Mouse (Mus musculus): Measurements from ENCODE around the gene Atp4a. TPM values are rescaled to one million over a fixed set of nuclear protein-coding genes. Genes with fewer than 3 reads are reported as not detected.
A peak's percentile ranks its signal among the peaks of the same experiment; 100 is the strongest.

Atp4a gene
- polyA plus RNA-seq, 1 experiment, result not detected

- H3K4me1 ChIP-seq (ENCODE audit: control insufficient read depth), result peaks cover 4% of the 10 kb centered on the region
- TF ChIP-seq TAL1 (IDR thresholded peaks at IDR 0.05; ENCODE audit: low read length) (no peak), GATA1 (IDR thresholded peaks at IDR 0.05; ENCODE audit: low read length) (no peak)
- no peaks in the 10 kb centered on the region for H3K9me3 ChIP-seq (ENCODE audit: control insufficient read depth, low read length)
- H3K27me3 ChIP-seq (ENCODE audit: control insufficient read depth), result no peaks in the 10 kb centered on the region
- H3K4me3 ChIP-seq (replicated peaks), result no peak overlapping the region
- H3K36me3 ChIP-seq (ENCODE audit: control insufficient read depth), result no peaks in the 10 kb centered on the region
These were observed 13.9 kb upstream of the Atp4a start for GRCm38 (mm10) chr7:30698101-30698500.

GRCm38 (mm10) chr7:30698589-30698988, 13.4 kb upstream of the Atp4a start, which contains the start of gene 2200002J24Rik:
2200002J24Rik (plus strand) TSS chr7:30698926.
- Histone ChIP-seq H3K4me1 (ENCODE audit: control insufficient read depth) (peaks cover 4% of the 10 kb centered on the region), H3K36me3 (ENCODE audit: control insufficient read depth) (no peaks in the 10 kb centered on the region), H3K27me3 (ENCODE audit: control insufficient read depth) (no peaks in the 10 kb centered on the region), H3K4me3 (replicated peaks) (no peak within 1 kb of the TSS), H3K9me3 (ENCODE audit: control insufficient read depth, low read length) (no peaks in the 10 kb centered on the region)
- TF ChIP-seq TAL1 (IDR thresholded peaks at IDR 0.05; ENCODE audit: low read length) (no peak), GATA1 (IDR thresholded peaks at IDR 0.05; ENCODE audit: low read length) (no peak)

- H3K4me3 ChIP-seq (replicated peaks), result no peak overlapping the region
- TF ChIP-seq TAL1 (IDR thresholded peaks at IDR 0.05; ENCODE audit: low read length) (no peak), GATA1 (IDR thresholded peaks at IDR 0.05; ENCODE audit: low read length) (no peak)
- no peaks in the 10 kb centered on the region for H3K9me3 ChIP-seq (ENCODE audit: control insufficient read depth, low read length)
- no peaks in the 10 kb centered on the region for H3K27me3 ChIP-seq (ENCODE audit: control insufficient read depth)
- H3K4me1 ChIP-seq (ENCODE audit: control insufficient read depth), result peaks cover 18% of the 10 kb centered on the region
- H3K36me3 ChIP-seq (ENCODE audit: control insufficient read depth), result no peaks in the 10 kb centered on the region
These were observed 5.7 kb upstream of the Atp4a start for GRCm38 (mm10) chr7:30706214-30706882.

- Histone ChIP-seq H3K36me3 (ENCODE audit: control insufficient read depth) (no peaks in the 10 kb centered on the region), H3K27me3 (ENCODE audit: control insufficient read depth) (no peaks in the 10 kb centered on the region), H3K9me3 (ENCODE audit: control insufficient read depth, low read length) (no peaks in the 10 kb centered on the region), H3K4me1 (ENCODE audit: control insufficient read depth) (peaks cover 29% of the 10 kb centered on the region), H3K4me3 (replicated peaks) (no peak overlapping the region)
- TF ChIP-seq TAL1 (IDR thresholded peaks at IDR 0.05; ENCODE audit: low read length) (no peak), GATA1 (IDR thresholded peaks at IDR 0.05; ENCODE audit: low read length) (no peak)
These were observed 4.6 kb upstream of the Atp4a start for GRCm38 (mm10) chr7:30707441-30707840.

- peaks cover 22% of the 10 kb centered on the region for H3K4me1 ChIP-seq (ENCODE audit: control insufficient read depth)
- H3K4me3 ChIP-seq (replicated peaks), result peak overlapping the region; percentile 58
- no peaks in the 10 kb centered on the region for H3K9me3 ChIP-seq (ENCODE audit: control insufficient read depth, low read length)
- TF ChIP-seq TAL1 (IDR thresholded peaks at IDR 0.05; ENCODE audit: low read length), result no peak
- no peak for TF ChIP-seq GATA1 (IDR thresholded peaks at IDR 0.05; ENCODE audit: low read length)
- H3K36me3 ChIP-seq (ENCODE audit: control insufficient read depth), result no peaks in the 10 kb centered on the region
- H3K27me3 ChIP-seq (ENCODE audit: control insufficient read depth), result peaks cover 35% of the 10 kb centered on the region
These were observed 5.2 kb downstream of the Atp4a start for GRCm38 (mm10) chr7:30717006-30717715.

GRCm38 (mm10) chr7:30717716-30718046, 5.7 kb downstream of the Atp4a start:
- Histone ChIP-seq H3K36me3 (ENCODE audit: control insufficient read depth) (no peaks in the 10 kb centered on the region), H3K27me3 (ENCODE audit: control insufficient read depth) (peaks cover 35% of the 10 kb centered on the region), H3K4me3 (replicated peaks) (peak overlapping the region; percentile 58), H3K4me1 (ENCODE audit: control insufficient read depth) (peaks cover 20% of the 10 kb centered on the region), H3K9me3 (ENCODE audit: control insufficient read depth, low read length) (no peaks in the 10 kb centered on the region)
- TF ChIP-seq GATA1 (IDR thresholded peaks at IDR 0.05; ENCODE audit: low read length), result no peak
- no peak for TF ChIP-seq TAL1 (IDR thresholded peaks at IDR 0.05; ENCODE audit: low read length)

GRCm38 (mm10) chr7:30719669-30720068, 7.7 kb downstream of the Atp4a start:
- peaks cover 30% of the 10 kb centered on the region for H3K27me3 ChIP-seq (ENCODE audit: control insufficient read depth)
- H3K4me1 ChIP-seq (ENCODE audit: control insufficient read depth), result peaks cover 20% of the 10 kb centered on the region
- TF ChIP-seq GATA1 (IDR thresholded peaks at IDR 0.05; ENCODE audit: low read length) (no peak), TAL1 (IDR thresholded peaks at IDR 0.05; ENCODE audit: low read length) (no peak)
- H3K36me3 ChIP-seq (ENCODE audit: control insufficient read depth), result no peaks in the 10 kb centered on the region
- no peak overlapping the region for H3K4me3 ChIP-seq (replicated peaks)
- no peaks in the 10 kb centered on the region for H3K9me3 ChIP-seq (ENCODE audit: control insufficient read depth, low read length)

- H3K36me3 ChIP-seq (ENCODE audit: control insufficient read depth), result no peaks in the 10 kb centered on the region; the same call in 1 of the 2 replicates
- no peaks in the 10 kb centered on the region for H3K9me3 ChIP-seq (ENCODE audit: control insufficient read depth, low read length)
- TF ChIP-seq GATA1 (IDR thresholded peaks at IDR 0.05; ENCODE audit: low read length), result no peak
- TF ChIP-seq TAL1 (IDR thresholded peaks at IDR 0.05; ENCODE audit: low read length), result no peak
- H3K27me3 ChIP-seq (ENCODE audit: control insufficient read depth), result peaks cover 14% of the 10 kb centered on the region
- H3K4me1 ChIP-seq (ENCODE audit: control insufficient read depth), result peaks cover 20% of the 10 kb centered on the region
- no peak overlapping the region for H3K4me3 ChIP-seq (replicated peaks)
These were observed 9.3 kb downstream of the Atp4a start for GRCm38 (mm10) chr7:30721286-30721685.

- TF ChIP-seq TAL1 (IDR thresholded peaks at IDR 0.05; ENCODE audit: low read length) (no peak), GATA1 (IDR thresholded peaks at IDR 0.05; ENCODE audit: low read length) (no peak)
These were observed 11.4 kb downstream of the Atp4a start for GRCm38 (mm10) chr7:30723274-30723953.

More at GRCm38 (mm10) chr7:30723274-30723953, 11.4 kb downstream of the Atp4a start:
- no peaks in the 10 kb centered on the region for H3K9me3 ChIP-seq (ENCODE audit: control insufficient read depth, low read length)
- H3K27me3 ChIP-seq (ENCODE audit: control insufficient read depth), result no peaks in the 10 kb centered on the region
- H3K4me1 ChIP-seq (ENCODE audit: control insufficient read depth), result peaks cover 8% of the 10 kb centered on the region
- no peak overlapping the region for H3K4me3 ChIP-seq (replicated peaks)
- peaks cover 16% of the 10 kb centered on the region for H3K36me3 ChIP-seq (ENCODE audit: control insufficient read depth)
